Mouse (Mus musculus) forebrain, postnatal 0 days (tissue): ENCODE results near the gene Alg11. TPM values are rescaled to one million over a fixed set of nuclear protein-coding genes. Genes with fewer than 3 reads are reported as not detected.

Source experiments
- ATAC-seq: fragments of 200-750 bp; cut with Nextera tagmentation; 2 replicates; pipeline ENCODE4 v1.8.0; 2017; ENCODE audit warnings: mild to moderate bottlenecking, moderate library complexity
- DNase-seq: peaks from one replicate; pipeline ENCODE4 v3.0.0-alpha.2; 2015
- H3K27ac ChIP-seq: fragments of 300-500 bp; sonication (generic); 2 replicates; pipeline ENCODE4 v1.5.1; 2014; ENCODE audit warnings: low read depth, mild to moderate bottlenecking, antibody characterized with exemption, low read length, moderate library complexity, mixed read lengths
- H3K27me3 ChIP-seq: fragments of 300-500 bp; sonication (generic); 2 replicates; pipeline ENCODE4 v1.6.1; 2014; ENCODE audit warnings: mild to moderate bottlenecking, low read length, mixed read lengths; ENCODE audit not compliant: insufficient read depth
- H3K36me3 ChIP-seq: fragments of 300-500 bp; sonication (generic); 2 replicates; pipeline ENCODE4 v1.6.1; 2014; ENCODE audit warnings: mild to moderate bottlenecking, moderate library complexity; ENCODE audit not compliant: insufficient read depth
- H3K4me1 ChIP-seq: fragments of 300-500 bp; sonication (generic); 2 replicates; pipeline ENCODE4 v1.6.1; 2014; ENCODE audit warnings: antibody characterized with exemption; ENCODE audit not compliant: insufficient read depth
- H3K4me2 ChIP-seq: fragments of 300-500 bp; sonication (generic); 2 replicates; pipeline ENCODE4 v1.6.1; 2014; ENCODE audit warnings: low read depth, mild to moderate bottlenecking, moderate library complexity
- H3K4me3 ChIP-seq: fragments of 300-500 bp; sonication (generic); 2 replicates; pipeline ENCODE4 v1.5.1; 2014; ENCODE audit warnings: low read depth, low read length, mixed read lengths
- H3K9ac ChIP-seq: fragments of 300-500 bp; sonication (generic); 2 replicates; pipeline ENCODE4 v1.6.1; 2014; ENCODE audit warnings: mild to moderate bottlenecking
- H3K9me3 ChIP-seq: fragments of 300-500 bp; sonication (generic); 2 replicates; pipeline ENCODE4 v1.6.1; 2016; ENCODE audit warnings: low read length
- CTCF ChIP-seq: sonication (generic); IDR thresholded peaks from 2 replicates; pipeline ENCODE4 v1.5.1; 2016; ENCODE audit warnings: antibody characterized with exemption, control low read depth, low read depth
- WGBS: fragments of 180-500 bp; shearing (Covaris S2); extraction: QIAGEN DNeasy Blood & Tissue Kit; methylation state at CpG from one replicate; pipeline ENCODE4 v1.1.7; 2014; 5-methylcytosine and 5-hydroxymethylcytosine counted together
- polyA plus RNA-seq: library from polyadenylated mRNA; unstranded; fragments of >200 nt; fragmentation: Nextera tagmentation; extraction: Ambion mirVana; gene quantifications from 2 replicates; pipeline ENCODE4 v1.2.1, GENCODE M21; 2015
- total RNA-seq: library from RNA; depleted of rRNA; stranded (reverse); fragments of >200 nt; gene quantifications from 2 replicates; pipeline ENCODE4 v1.2.3, GENCODE M21; 2014; rRNA removed

The Alg11 gene
- total and polyA plus RNA-seq, 2 experiments from 2014 or later = 29.1 to 44.6 TPM

- H3K27me3 ChIP-seq = peaks cover 12% of the 10 kb centered on the region
- 0 out of 2 replicates have a peak within 1 kb of the TSS, but pooled peaks have one; percentile 15 for H3K27ac ChIP-seq
- H3K4me3 ChIP-seq = peak within 1 kb of the TSS; percentile 72
- 3% methylated on average over 45 of the region's 46 CpGs for WGBS
- ATAC-seq (peak; percentile 83), DNase-seq (no peak)
- H3K4me2 ChIP-seq = peak within 1 kb of the TSS; percentile 94
- peaks cover 5% of the 10 kb centered on the region for H3K36me3 ChIP-seq
- H3K9me3 ChIP-seq = no peaks in the 10 kb centered on the region
- TF ChIP-seq CTCF = peak; percentile 2; the same call in 1 of the 2 replicates
- peak within 1 kb of the TSS; percentile 67 for H3K9ac ChIP-seq
- H3K4me1 ChIP-seq = peaks cover 4% of the 10 kb centered on the region; the same call in 1 of the 2 replicates
These were observed 588 bp upstream of the Alg11 start, which contains the start of gene Atp7b for GRCm38 (mm10) chr8:22059821-22060445. Atp7b (minus strand) TSS chr8:22060305.

- Histone ChIP-seq H3K9me3 (no peaks in the 10 kb centered on the region), H3K4me1 (peaks cover 4% of the 10 kb centered on the region; the same call in 1 of the 2 replicates), H3K9ac (0 out of 2 replicates have a peak overlapping the region, but pooled peaks have one; percentile 67), H3K27me3 (peaks cover 12% of the 10 kb centered on the region), H3K27ac (no peak overlapping the region), H3K36me3 (peaks cover 17% of the 10 kb centered on the region), H3K4me3 (peak overlapping the region; percentile 72), H3K4me2 (peak overlapping the region; percentile 94)
- TF ChIP-seq CTCF = no peak
- no peak for ATAC-seq
- DNase-seq = no peak
- whole genome bisulfite sequencing = 4% methylated on average over 3 of the region's 3 CpGs
These were observed 605 bp downstream of the Alg11 start for GRCm38 (mm10) chr8:22061126-22061525.

- H3K4me1 ChIP-seq = no peaks in the 10 kb centered on the region
- 86% methylated on average over 9 of the region's 9 CpGs for WGBS
These were observed 18.9 kb downstream of the Alg11 start for GRCm38 (mm10) chr8:22079313-22080007.

GRCm38 (mm10) chr8:22089226-22089625 is 28.7 kb downstream of the Alg11 start:
- no peak overlapping the region for H3K4me2 ChIP-seq
- TF ChIP-seq CTCF = no peak
- no peaks in the 10 kb centered on the region for H3K27me3 ChIP-seq
- WGBS = 93% methylated on average over 4 of the region's 4 CpGs
- H3K36me3 ChIP-seq = no peaks in the 10 kb centered on the region
- ATAC-seq (no peak), DNase-seq (no peak)
- no peaks in the 10 kb centered on the region for H3K4me1 ChIP-seq
- H3K9me3 ChIP-seq = no peaks in the 10 kb centered on the region
- no peak overlapping the region for H3K9ac ChIP-seq
- H3K4me3 ChIP-seq = no peak overlapping the region
- H3K27ac ChIP-seq = no peak overlapping the region

More at GRCm38 (mm10) chr8:22079313-22080007, 18.9 kb downstream of the Alg11 start:
- Histone ChIP-seq H3K4me3 (no peak overlapping the region), H3K9ac (no peak overlapping the region), H3K27me3 (no peaks in the 10 kb centered on the region), H3K4me2 (no peak overlapping the region), H3K9me3 (no peaks in the 10 kb centered on the region), H3K27ac (no peak overlapping the region), H3K36me3 (no peaks in the 10 kb centered on the region)
- no peak for TF ChIP-seq CTCF
- DNase-seq = no peak
- no peak for ATAC-seq

DNA sequence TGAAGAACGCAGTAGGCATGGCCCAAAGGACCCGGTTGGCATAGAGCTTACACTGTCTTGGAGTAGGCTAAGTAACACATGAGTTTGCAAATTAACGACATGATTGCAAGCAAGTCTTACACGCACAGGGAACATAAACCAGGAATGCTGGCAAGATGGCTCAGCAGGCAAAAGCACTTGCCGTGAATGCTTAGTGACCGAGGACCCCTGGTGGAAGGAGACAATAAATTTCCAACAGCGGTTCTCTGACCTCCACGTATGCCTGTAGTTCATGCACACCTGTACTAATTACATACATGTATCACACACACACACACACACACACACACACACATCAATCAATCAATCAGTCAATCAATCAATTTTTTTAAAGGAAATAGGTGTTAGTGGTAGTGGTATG is 31.0 kb downstream of the Alg11 start:
- no peak overlapping the region for H3K4me2 ChIP-seq
- ATAC-seq (no peak), DNase-seq (peak; percentile 2)
- 47% methylated on average over 8 of the region's 8 CpGs for WGBS
- no peak for TF ChIP-seq CTCF
- H3K9me3 ChIP-seq = no peaks in the 10 kb centered on the region
- H3K4me3 ChIP-seq = no peak overlapping the region
- no peaks in the 10 kb centered on the region for H3K27me3 ChIP-seq
- H3K27ac ChIP-seq = no peak overlapping the region
- H3K36me3 ChIP-seq = no peaks in the 10 kb centered on the region
- no peak overlapping the region for H3K9ac ChIP-seq
- H3K4me1 ChIP-seq = no peaks in the 10 kb centered on the region

GRCm38 (mm10) chr8:22107020-22107419 is 46.5 kb downstream of the Alg11 start:
- H3K4me2 ChIP-seq = no peak overlapping the region
- no peak for ATAC-seq
- 79% methylated on average over 4 of the region's 4 CpGs for WGBS
- no peaks in the 10 kb centered on the region for H3K27me3 ChIP-seq
- no peak for TF ChIP-seq CTCF
- DNase-seq = no peak
- H3K9me3 ChIP-seq = no peaks in the 10 kb centered on the region
- H3K4me3 ChIP-seq = no peak overlapping the region
- H3K36me3 ChIP-seq = no peaks in the 10 kb centered on the region
- H3K27ac ChIP-seq = no peak overlapping the region
- no peak overlapping the region for H3K9ac ChIP-seq
- H3K4me1 ChIP-seq = no peaks in the 10 kb centered on the region

Other genes with a start within 250 kb of the Alg11 start
- not detected in 2 replicates for gene Defb50, start 237.2 kb upstream of the Alg11 start, total RNA-seq
- not detected in 2 replicates for gene Defb50, start 237.2 kb upstream of the Alg11 start, polyA plus RNA-seq
- gene Defb2, start 220.8 kb upstream of the Alg11 start, total RNA-seq = not detected in 2 replicates
- gene Defb2, start 220.8 kb upstream of the Alg11 start, polyA plus RNA-seq = not detected in 2 replicates
- not detected in 2 replicates for gene Defb10, start 201.8 kb upstream of the Alg11 start, total RNA-seq
- not detected in 2 replicates for gene Defb10, start 201.8 kb upstream of the Alg11 start, polyA plus RNA-seq
- not detected in 2 replicates for gene Defb9, start 175.3 kb upstream of the Alg11 start, total RNA-seq
- gene Defb9, start 175.3 kb upstream of the Alg11 start, polyA plus RNA-seq = 0.88 and 1.2 TPM in 2 replicates
- not detected in 2 replicates for gene Defb11, start 154.3 kb upstream of the Alg11 start, total RNA-seq
- gene Defb11, start 154.3 kb upstream of the Alg11 start, polyA plus RNA-seq = 18.1 and 25.9 TPM in 2 replicates
- gene Defb15, start 128.0 kb upstream of the Alg11 start, total RNA-seq = not detected in 2 replicates
- not detected in 2 replicates for gene Defb15, start 128.0 kb upstream of the Alg11 start, polyA plus RNA-seq
- not detected in 2 replicates for gene Defb35, start 122.4 kb upstream of the Alg11 start, total RNA-seq
- not detected in 2 replicates for gene Defb35, start 122.4 kb upstream of the Alg11 start, polyA plus RNA-seq
- not detected in 2 replicates for gene Defb13, start 114.0 kb upstream of the Alg11 start, total RNA-seq
- gene Defb13, start 114.0 kb upstream of the Alg11 start, polyA plus RNA-seq = not detected in 2 replicates
- not detected in 2 replicates for gene Fam90a1a, start 102.0 kb upstream of the Alg11 start, total RNA-seq
- gene Fam90a1a, start 102.0 kb upstream of the Alg11 start, polyA plus RNA-seq = not detected in 2 replicates
- gene Ccdc70, start 90.9 kb upstream of the Alg11 start, total RNA-seq = not detected in 2 replicates
- gene Ccdc70, start 90.9 kb upstream of the Alg11 start, polyA plus RNA-seq = not detected in 2 replicates
- gene Atp7b, start 416 bp upstream of the Alg11 start, total RNA-seq = 2.4 and 3.6 TPM in 2 replicates
- 0.84 and 1.2 TPM in 2 replicates for gene Atp7b, start 416 bp upstream of the Alg11 start, polyA plus RNA-seq
- 0.77 and 3.5 TPM in 2 replicates for gene Nek5, start 64.3 kb downstream of the Alg11 start, total RNA-seq
- gene Nek5, start 64.3 kb downstream of the Alg11 start, polyA plus RNA-seq = 0.92 and 1.2 TPM in 2 replicates
- 4.6 and 7.1 TPM in 2 replicates for gene Nek3, start 105.7 kb downstream of the Alg11 start, total RNA-seq
- 4.3 and 5.9 TPM in 2 replicates for gene Nek3, start 105.7 kb downstream of the Alg11 start, polyA plus RNA-seq
- 7.5 and 8.8 TPM in 2 replicates for gene Ckap2, start 125.1 kb downstream of the Alg11 start, total RNA-seq
- gene Ckap2, start 125.1 kb downstream of the Alg11 start, polyA plus RNA-seq = 6.8 and 8.0 TPM in 2 replicates
- gene Vps36, start 132.1 kb downstream of the Alg11 start, total RNA-seq = 38.3 and 42.9 TPM in 2 replicates
- gene Vps36, start 132.1 kb downstream of the Alg11 start, polyA plus RNA-seq = 24.6 and 36.7 TPM in 2 replicates
- gene Thsd1, start 166.6 kb downstream of the Alg11 start, total RNA-seq = 4.5 and 7.0 TPM in 2 replicates
- 5.2 and 5.6 TPM in 2 replicates for gene Thsd1, start 166.6 kb downstream of the Alg11 start, polyA plus RNA-seq
- not detected in 2 replicates for gene Tpte, start 222.7 kb downstream of the Alg11 start, total RNA-seq
- not detected in 2 replicates for gene Tpte, start 222.7 kb downstream of the Alg11 start, polyA plus RNA-seq